Mouse (Mus musculus): ENCODE measurements at regions not wholly inside any gene's neighbourhood (a gene's known extent, or its start where the extent isn't known, plus 50 kb on each side); places are given as distances from the start of the nearest gene placed in this dataset.

- no peak for DNase-seq (ENCODE audit: low spot score in 2 of 2)
Measured at GRCm38 (mm10) chr1:105079437-105079836, 277.1 kb downstream of the Rnf152 start.

DNA sequence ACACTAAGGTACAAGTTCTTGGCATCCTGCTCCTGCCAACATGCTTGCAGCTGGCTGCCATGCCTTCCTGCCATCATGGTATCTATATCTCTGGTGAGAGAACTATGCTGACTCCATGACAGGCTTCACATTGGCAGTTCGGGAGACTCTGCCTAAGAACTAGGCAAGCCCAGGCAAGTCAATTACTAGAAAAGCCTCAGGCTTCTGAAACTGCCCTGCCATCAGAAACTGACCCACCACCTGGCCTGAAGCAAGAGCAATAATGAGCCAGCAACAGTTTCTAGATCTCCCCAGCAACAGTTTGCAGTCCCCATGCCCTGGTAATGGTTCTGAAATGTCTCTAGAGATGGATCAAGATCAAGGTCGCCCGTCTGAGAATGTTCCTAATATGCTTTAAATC lies 280.8 kb downstream of the Rnf152 start:
- no peak for DNase-seq (ENCODE audit: low spot score in 2 of 2)

- no peak for DNase-seq (ENCODE audit: low spot score in 2 of 2)
Measured at GRCm38 (mm10) chr1:105074326-105074725, 282.2 kb downstream of the Rnf152 start.

GRCm38 (mm10) chr1:105070661-105071455 lies 285.7 kb downstream of the Rnf152 start:
- no peak for DNase-seq (ENCODE audit: low spot score in 2 of 2)

GRCm38 (mm10) chr1:105067902-105068301 lies 288.6 kb downstream of the Rnf152 start:
- DNase-seq (ENCODE audit: low spot score in 2 of 2) = peak; percentile 2 to 8

DNA sequence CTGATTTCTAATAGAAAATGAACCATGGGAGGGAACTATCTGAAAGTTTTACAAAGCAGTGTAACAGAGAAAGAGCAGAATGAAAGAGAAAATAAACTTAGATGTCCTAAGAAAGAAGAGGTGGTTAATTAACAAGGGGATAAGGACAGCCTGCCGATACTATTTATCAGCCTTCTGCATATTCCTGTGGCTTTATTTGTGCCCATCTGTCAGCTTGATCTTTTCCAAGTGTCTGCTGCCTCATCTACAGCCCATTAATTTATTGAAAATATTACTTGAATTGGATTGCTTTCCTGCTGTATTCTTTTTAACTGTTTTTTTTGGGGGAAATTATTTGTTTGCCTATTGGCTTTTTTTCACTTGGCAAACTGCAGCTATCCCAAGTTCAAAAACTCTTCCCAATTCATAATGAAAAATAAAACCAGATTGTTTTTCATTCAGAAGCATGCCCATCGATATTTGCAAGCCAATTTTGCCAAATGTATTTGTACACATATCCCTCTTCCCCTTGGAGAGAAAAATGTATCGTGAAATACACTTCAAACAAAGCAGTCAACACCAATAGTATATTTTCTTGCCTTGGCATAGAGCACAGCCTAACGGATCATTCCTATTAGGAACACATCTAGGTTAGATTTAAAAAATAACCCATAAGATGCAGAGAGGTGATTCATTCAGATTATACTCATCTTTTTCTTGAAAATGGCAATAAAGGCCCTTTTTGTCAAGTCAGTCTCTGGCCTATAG lies 289.3 kb downstream of the Rnf152 start:
- DNase-seq (ENCODE audit: low spot score in 2 of 2) = no peak

DNA sequence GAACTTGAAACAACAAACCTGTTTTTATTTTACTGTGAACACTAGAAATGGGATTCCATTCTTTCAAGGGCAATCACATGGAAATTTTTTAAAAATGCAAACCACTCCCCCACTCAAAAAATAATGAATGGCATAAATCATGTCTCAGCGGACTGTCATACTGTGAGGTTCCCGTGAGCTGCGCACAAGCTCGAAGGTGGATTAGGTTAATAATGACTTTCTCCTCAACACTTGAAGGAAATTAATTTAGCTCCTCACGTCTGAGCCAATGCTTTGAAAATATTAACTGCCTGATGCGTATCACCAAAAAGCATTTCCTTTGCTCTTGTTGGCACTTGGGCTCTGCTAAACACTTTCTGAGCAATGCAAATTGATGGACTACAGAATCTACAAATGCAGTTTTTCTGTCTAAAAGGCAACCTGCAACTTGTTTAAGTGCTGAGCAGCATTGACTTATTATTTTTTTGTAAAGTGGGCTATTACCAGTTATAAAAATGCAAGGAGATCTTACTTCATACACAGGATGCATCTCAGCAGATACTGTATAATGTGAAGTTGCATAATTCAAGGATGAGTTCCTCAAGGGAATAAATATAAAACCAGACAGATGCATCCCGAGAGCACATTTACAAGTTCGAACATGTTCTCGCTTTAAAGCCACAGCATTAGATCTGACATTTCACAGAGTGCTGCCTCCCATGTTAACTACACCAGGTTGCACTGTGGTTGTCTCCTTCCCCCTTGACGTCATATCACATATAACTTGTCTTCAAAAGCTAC lies 282.4 kb downstream of the Cdh20 start:
- no peak for DNase-seq (ENCODE audit: low spot score in 2 of 2)
